Mouse (Mus musculus) heart, embryonic 12.5 days (tissue): ENCODE results near the gene Dnah14. TPM values are rescaled to one million over a fixed set of nuclear protein-coding genes. Genes with fewer than 3 reads are reported as not detected.

Experiments
- ATAC-seq: fragments of 200-750 bp; cut with Nextera tagmentation; 2 replicates; pipeline ENCODE4 v1.8.0; 2017; ENCODE audit warnings: moderate TSS enrichment, moderate library complexity; ENCODE audit not compliant: insufficient number of reproducible peaks, low FRiP score
- H3K27ac ChIP-seq: fragments of 300-500 bp; sonication (generic); 2 replicates; pipeline ENCODE4 v1.5.1; 2016; ENCODE audit warnings: mild to moderate bottlenecking, moderate library complexity; ENCODE audit not compliant: poor library complexity, severe bottlenecking
- H3K27me3 ChIP-seq: fragments of 300-500 bp; sonication (generic); replicated peaks from 2 replicates; pipeline ENCODE4 v1.6.1; 2016; ENCODE audit warnings: mild to moderate bottlenecking, moderate library complexity
- H3K36me3 ChIP-seq: fragments of 300-500 bp; sonication (generic); 2 replicates; pipeline ENCODE4 v1.6.1; 2016; ENCODE audit warnings: mild to moderate bottlenecking, moderate library complexity
- H3K4me1 ChIP-seq: fragments of 300-500 bp; sonication (generic); replicated peaks from 2 replicates; pipeline ENCODE4 v1.6.1; 2016; ENCODE audit warnings: mild to moderate bottlenecking
- H3K4me2 ChIP-seq: fragments of 300-500 bp; sonication (generic); 2 replicates; pipeline ENCODE4 v1.6.1; 2016; ENCODE audit warnings: mild to moderate bottlenecking, moderate library complexity
- H3K4me3 ChIP-seq: fragments of 300-500 bp; sonication (generic); 2 replicates; pipeline ENCODE4 v1.5.1; 2016; ENCODE audit warnings: mild to moderate bottlenecking
- H3K9ac ChIP-seq: fragments of 300-500 bp; sonication (generic); 2 replicates; pipeline ENCODE4 v1.6.1; 2016; ENCODE audit warnings: mild to moderate bottlenecking, moderate library complexity
- H3K9me3 ChIP-seq: fragments of 300-500 bp; sonication (generic); replicated peaks from 2 replicates; pipeline ENCODE4 v1.6.1; 2016; ENCODE audit warnings: mild to moderate bottlenecking, moderate library complexity
- WGBS: fragments of 180-500 bp; shearing (Covaris S2); methylation state at CpG from one replicate; pipeline ENCODE4 v1.1.7; 2016; 5-methylcytosine and 5-hydroxymethylcytosine counted together
- polyA plus RNA-seq: library from polyadenylated mRNA; unstranded; fragments of >200 nt; fragmentation: Nextera tagmentation; extraction: Ambion mirVana; gene quantifications from 2 replicates; pipeline ENCODE4 v1.2.1, GENCODE M21; 2016

Gene Dnah14
- polyA plus RNA-seq, 1 experiment from 2014 or later = 1.4 TPM

GRCm38 (mm10) chr1:181841864-181842672, 265.7 kb downstream of the Dnah14 start:
- ATAC-seq = peak; percentile 99
- Histone ChIP-seq H3K27ac (peak overlapping the region; percentile 92), H3K4me1 (peaks cover 20% of the 10 kb centered on the region), H3K4me3 (peak overlapping the region; percentile 77), H3K9ac (peak overlapping the region; percentile 91), H3K36me3 (peaks cover 8% of the 10 kb centered on the region), H3K9me3 (no peaks in the 10 kb centered on the region), H3K4me2 (peak overlapping the region; percentile 82), H3K27me3 (0 out of 2 replicates have a peak, but pooled peaks cover 11% of the 10 kb centered on the region)
- WGBS = under 1% methylated on average over 106 of the region's 113 CpGs

DNA sequence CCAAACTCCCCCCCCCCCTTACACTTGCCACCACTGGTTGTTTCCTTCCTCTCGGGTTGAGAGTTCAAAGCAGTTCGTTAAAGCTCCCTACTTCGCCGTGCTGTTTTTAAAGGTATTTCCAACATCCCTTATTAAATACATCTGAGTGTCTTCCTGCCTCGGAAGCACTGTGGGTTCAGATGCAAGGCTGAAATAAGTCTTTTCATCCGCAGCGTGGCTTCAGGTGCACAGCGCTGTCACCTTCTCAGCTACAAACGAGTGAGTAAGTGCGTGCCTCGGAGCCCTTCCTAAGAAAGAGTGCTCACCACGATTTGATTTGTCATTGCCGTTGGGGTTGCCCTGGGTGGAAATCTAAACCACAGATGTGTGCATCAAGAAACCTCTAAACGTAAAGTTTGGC, 266.4 kb downstream of the Dnah14 start, which contains the start of gene Lbr:
TSS of gene Lbr (minus strand) at position 266 of the 400 bp plus-strand sequence.
- Histone ChIP-seq H3K4me3 (peak within 1 kb of the TSS; percentile 77), H3K27me3 (0 out of 2 replicates have a peak, but pooled peaks cover 11% of the 10 kb centered on the region)

GRCm38 (mm10) chr1:181844874-181845547, 268.7 kb downstream of the Dnah14 start:
- no peaks in the 10 kb centered on the region for H3K36me3 ChIP-seq
- ATAC-seq = no peak
- 0 out of 2 replicates have a peak, but pooled peaks cover 11% of the 10 kb centered on the region for H3K27me3 ChIP-seq
- H3K4me1 ChIP-seq = peaks cover 9% of the 10 kb centered on the region
- no peak overlapping the region for H3K4me3 ChIP-seq
- H3K4me2 ChIP-seq = no peak overlapping the region
- 73% methylated on average over 15 of the region's 15 CpGs for WGBS
- no peak overlapping the region for H3K27ac ChIP-seq
- no peaks in the 10 kb centered on the region for H3K9me3 ChIP-seq
- no peak overlapping the region for H3K9ac ChIP-seq

More for the DNA sequence above, 266.4 kb downstream of the Dnah14 start, which contains the start of gene Lbr:
- under 1% methylated on average over 14 of the region's 14 CpGs for WGBS
- ATAC-seq = no peak
- H3K4me1 ChIP-seq = peaks cover 20% of the 10 kb centered on the region
- peak within 1 kb of the TSS; percentile 82 for H3K4me2 ChIP-seq
- H3K36me3 ChIP-seq = 0 out of 2 replicates have a peak, but pooled peaks cover 2% of the 10 kb centered on the region
- H3K27ac ChIP-seq = peak within 1 kb of the TSS; percentile 92
- peak within 1 kb of the TSS; percentile 91 for H3K9ac ChIP-seq
- no peaks in the 10 kb centered on the region for H3K9me3 ChIP-seq

DNA sequence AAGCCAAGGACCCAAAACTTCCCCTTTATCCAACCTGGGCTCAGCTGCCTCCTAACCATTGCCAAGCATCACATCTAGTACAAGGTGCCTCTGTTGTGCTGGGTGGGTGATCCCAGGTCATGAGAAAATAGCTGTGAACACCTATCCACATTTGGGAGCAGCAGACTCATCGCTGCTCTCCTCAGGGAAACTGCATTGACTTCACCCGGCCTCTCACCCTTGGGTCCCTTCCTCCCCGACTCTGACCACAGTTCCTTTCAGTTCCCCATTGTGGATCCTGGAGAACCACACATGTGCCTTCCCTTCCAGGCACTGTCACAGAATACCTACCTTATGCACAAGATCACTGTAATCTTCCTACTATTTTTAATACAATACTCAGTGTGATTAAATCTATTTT, 269.4 kb downstream of the Dnah14 start:
- no peak overlapping the region for H3K4me2 ChIP-seq
- H3K27me3 ChIP-seq = 0 out of 2 replicates have a peak, but pooled peaks cover 11% of the 10 kb centered on the region
- no peak overlapping the region for H3K4me3 ChIP-seq
- no peak overlapping the region for H3K9ac ChIP-seq
- no peaks in the 10 kb centered on the region for H3K36me3 ChIP-seq
- no peaks in the 10 kb centered on the region for H3K9me3 ChIP-seq
- WGBS = 86% methylated on average over 3 of the region's 3 CpGs
- peaks cover 5% of the 10 kb centered on the region for H3K4me1 ChIP-seq
- no peak for ATAC-seq
- H3K27ac ChIP-seq = no peak overlapping the region

GRCm38 (mm10) chr1:181847396-181847795, 271.0 kb downstream of the Dnah14 start:
- no peak overlapping the region for H3K27ac ChIP-seq
- no peak overlapping the region for H3K4me3 ChIP-seq
- H3K9me3 ChIP-seq = no peaks in the 10 kb centered on the region
- no peak for ATAC-seq
- H3K27me3 ChIP-seq = 0 out of 2 replicates have a peak, but pooled peaks cover 11% of the 10 kb centered on the region
- peaks cover 3% of the 10 kb centered on the region for H3K4me1 ChIP-seq
- no peak overlapping the region for H3K4me2 ChIP-seq
- 90% methylated on average over 3 of the region's 3 CpGs for WGBS
- no peak overlapping the region for H3K9ac ChIP-seq
- H3K36me3 ChIP-seq = no peaks in the 10 kb centered on the region

- Histone ChIP-seq H3K36me3 (no peaks in the 10 kb centered on the region), H3K9ac (no peak overlapping the region), H3K4me1 (peaks cover 12% of the 10 kb centered on the region), H3K27me3 (0 out of 2 replicates have a peak, but pooled peaks cover 11% of the 10 kb centered on the region), H3K4me3 (no peak overlapping the region), H3K9me3 (no peaks in the 10 kb centered on the region), H3K4me2 (no peak overlapping the region), H3K27ac (no peak overlapping the region)
- no peak for ATAC-seq
- 88% methylated on average over 1 of the region's 1 CpGs for WGBS
Observed at GRCm38 (mm10) chr1:181848210-181848609, 271.9 kb downstream of the Dnah14 start.

- 81% methylated on average over 4 of the region's 4 CpGs for WGBS
Observed at GRCm38 (mm10) chr1:181850441-181850840, 274.1 kb downstream of the Dnah14 start.

GRCm38 (mm10) chr1:181851521-181852310, 275.4 kb downstream of the Dnah14 start:
- Histone ChIP-seq H3K27me3 (no peaks in the 10 kb centered on the region), H3K4me2 (peak overlapping the region; percentile 68; the same call in 1 of the 2 replicates), H3K36me3 (no peaks in the 10 kb centered on the region), H3K4me3 (no peak overlapping the region; the same call in 1 of the 2 replicates), H3K4me1 (peaks cover 15% of the 10 kb centered on the region), H3K27ac (no peak overlapping the region), H3K9ac (no peak overlapping the region), H3K9me3 (no peaks in the 10 kb centered on the region)
- 58% methylated on average over 12 of the region's 12 CpGs for WGBS
- 0 out of 2 replicates have a peak, but pooled peaks have one; percentile 9 for ATAC-seq

More at GRCm38 (mm10) chr1:181850441-181850840, 274.1 kb downstream of the Dnah14 start:
- ATAC-seq = no peak
- no peaks in the 10 kb centered on the region for H3K36me3 ChIP-seq
- H3K4me2 ChIP-seq = no peak overlapping the region
- peaks cover 15% of the 10 kb centered on the region for H3K4me1 ChIP-seq
- no peak overlapping the region for H3K27ac ChIP-seq
- H3K27me3 ChIP-seq = 0 out of 2 replicates have a peak, but pooled peaks cover 4% of the 10 kb centered on the region
- no peak overlapping the region for H3K9ac ChIP-seq
- H3K4me3 ChIP-seq = no peak overlapping the region
- no peaks in the 10 kb centered on the region for H3K9me3 ChIP-seq

- Histone ChIP-seq H3K9ac (0 out of 2 replicates have a peak overlapping the region, but pooled peaks have one; percentile 1), H3K4me1 (peaks cover 15% of the 10 kb centered on the region), H3K27ac (no peak overlapping the region), H3K4me3 (peak overlapping the region; percentile 24), H3K9me3 (no peaks in the 10 kb centered on the region), H3K36me3 (no peaks in the 10 kb centered on the region), H3K27me3 (no peaks in the 10 kb centered on the region), H3K4me2 (peak overlapping the region; percentile 68)
- ATAC-seq = no peak
- WGBS = 28% methylated on average over 13 of the region's 13 CpGs
Observed at GRCm38 (mm10) chr1:181852466-181852865, 276.1 kb downstream of the Dnah14 start.

GRCm38 (mm10) chr1:181853081-181853736, 276.9 kb downstream of the Dnah14 start:
- H3K27me3 ChIP-seq = no peaks in the 10 kb centered on the region

More at GRCm38 (mm10) chr1:181853081-181853736, 276.9 kb downstream of the Dnah14 start:
- Histone ChIP-seq H3K27ac (no peak overlapping the region), H3K9me3 (no peaks in the 10 kb centered on the region), H3K36me3 (no peaks in the 10 kb centered on the region), H3K4me2 (peak overlapping the region; percentile 68), H3K9ac (peak overlapping the region; percentile 35; the same call in 1 of the 2 replicates), H3K4me3 (peak overlapping the region; percentile 24), H3K4me1 (peaks cover 15% of the 10 kb centered on the region)
- 14% methylated on average over 20 of the region's 21 CpGs for WGBS
- ATAC-seq = 0 out of 2 replicates have a peak, but pooled peaks have one; percentile 29
